Mouse (Mus musculus): Measurements from ENCODE around the gene Psmb6.

Gene Psmb6

GRCm38 (mm10) chr11:70525184-70525678 lies at the start of gene Psmb6:
Gene Psmb6, plus strand, starts transcription at chr11:70525367.
- peak; percentile 97 for DNase-seq

GRCm38 (mm10) chr11:70485498-70485897 lies 39.7 kb upstream of the Psmb6 start:
- no peak for DNase-seq

- no peak for DNase-seq
These were observed 37.4 kb upstream of the Psmb6 start for GRCm38 (mm10) chr11:70487816-70488215.

- DNase-seq: no peak
These were observed 36.0 kb upstream of the Psmb6 start for GRCm38 (mm10) chr11:70489138-70489537.

- no peak for DNase-seq
These were observed 35.5 kb upstream of the Psmb6 start for GRCm38 (mm10) chr11:70489684-70490083.

GRCm38 (mm10) chr11:70499566-70500475 lies 25.3 kb upstream of the Psmb6 start:
- DNase-seq: no peak

- DNase-seq: no peak
These were observed 24.7 kb upstream of the Psmb6 start for GRCm38 (mm10) chr11:70500476-70500812.

- DNase-seq: no peak
These were observed 23.1 kb upstream of the Psmb6 start for GRCm38 (mm10) chr11:70502018-70502417.

- no peak for DNase-seq
These were observed 20.2 kb upstream of the Psmb6 start, which contains the start of gene Tm4sf5 for GRCm38 (mm10) chr11:70504970-70505369. Gene Tm4sf5, plus strand, starts transcription at chr11:70505244.

- DNase-seq: peak; percentile 71
These were observed 18.8 kb upstream of the Psmb6 start for GRCm38 (mm10) chr11:70506385-70506784.

GRCm38 (mm10) chr11:70506962-70507515 lies 18.1 kb upstream of the Psmb6 start:
- no peak for DNase-seq

GRCm38 (mm10) chr11:70509753-70510564 lies 15.2 kb upstream of the Psmb6 start:
- DNase-seq: peak; percentile 74

- DNase-seq: no peak
These were observed 13.9 kb upstream of the Psmb6 start for GRCm38 (mm10) chr11:70511242-70511641.

GRCm38 (mm10) chr11:70511825-70512224 lies 13.3 kb upstream of the Psmb6 start:
- DNase-seq: no peak

- DNase-seq: no peak
These were observed 12.3 kb upstream of the Psmb6 start for GRCm38 (mm10) chr11:70512709-70513342.

GRCm38 (mm10) chr11:70513520-70513919 lies 11.6 kb upstream of the Psmb6 start:
- DNase-seq: no peak

GRCm38 (mm10) chr11:70514288-70514687 lies 10.9 kb upstream of the Psmb6 start, which contains the start of gene Vmo1:
Gene Vmo1, minus strand, starts transcription at chr11:70514616.
- DNase-seq: no peak

- peak; percentile 74 for DNase-seq
These were observed 8.8 kb upstream of the Psmb6 start for GRCm38 (mm10) chr11:70516352-70516751.

GRCm38 (mm10) chr11:70518436-70518835 lies 6.7 kb upstream of the Psmb6 start:
- no peak for DNase-seq

- no peak for DNase-seq
These were observed 6.2 kb upstream of the Psmb6 start, which contains the start of gene Gltpd2 for GRCm38 (mm10) chr11:70518923-70519322. Gene Gltpd2, plus strand, starts transcription at chr11:70519196.

GRCm38 (mm10) chr11:70520178-70520769 lies 4.9 kb upstream of the Psmb6 start:
- DNase-seq: peak; percentile 65

Measured in embryo, embryonic 11 days (tissue).